Mouse (Mus musculus): Measurements from ENCODE around the gene Gtf2i.

DNA sequence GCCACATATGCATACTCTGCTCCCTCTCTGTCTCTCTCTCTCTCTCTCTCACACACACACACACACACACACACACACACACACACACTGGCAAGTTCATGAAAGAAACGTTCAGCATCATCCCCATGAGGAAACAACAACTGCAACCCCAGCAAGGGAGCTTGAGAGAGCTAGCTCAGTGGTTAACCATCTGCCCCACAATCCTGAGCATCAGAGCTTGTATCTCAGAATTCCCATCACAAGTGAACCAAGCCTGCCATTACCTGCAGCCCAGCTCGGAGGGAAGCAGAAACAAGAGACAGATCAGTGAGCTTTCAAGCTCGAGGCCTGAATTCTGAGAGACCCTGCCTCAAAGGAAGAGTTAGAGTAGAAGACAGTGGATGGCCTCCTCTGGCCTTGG is 32.5 kb downstream of the Gtf2i start:
- TF ChIP-seq CTCF (IDR thresholded peaks at IDR 0.05; ENCODE audit: low read depth, low read length): no peak
- no peak for TF ChIP-seq GATA2 (IDR thresholded peaks at IDR 0.05; ENCODE audit: borderline replicate concordance, low read depth, low read length)
- no peak for TF ChIP-seq GATA1 (IDR thresholded peaks at IDR 0.05; ENCODE audit: borderline replicate concordance, low read length)
- no peak for TF ChIP-seq TAL1 (conservative IDR thresholded peaks at IDR 0.05; ENCODE audit: low read depth, low read length)
- TF ChIP-seq POLR2AphosphoS5 (IDR thresholded peaks at IDR 0.05; ENCODE audit: insufficient replicate concordance, low read depth, low read length): no peak
